Mouse (Mus musculus) neural tube, embryonic 12.5 days (tissue): ENCODE data around the gene Mcu. TPM values are rescaled to one million over a fixed set of nuclear protein-coding genes. Genes with fewer than 3 reads are reported as not detected.

Experiments used
- ATAC-seq: fragments of 200-750 bp; cut with Nextera tagmentation; 2 replicates; pipeline ENCODE4 v1.8.0; 2017; ENCODE audit warnings: low read depth, mild to moderate bottlenecking, moderate TSS enrichment, moderate library complexity; ENCODE audit not compliant: low FRiP score
- H3K27ac ChIP-seq: fragments of 300-500 bp; sonication (generic); 2 replicates; pipeline ENCODE4 v1.5.1; 2016
- H3K27me3 ChIP-seq: fragments of 300-500 bp; sonication (generic); replicated peaks from 2 replicates; pipeline ENCODE4 v1.6.1; 2016; ENCODE audit warnings: mild to moderate bottlenecking
- H3K36me3 ChIP-seq: fragments of 300-500 bp; sonication (generic); 2 replicates; pipeline ENCODE4 v1.6.1; 2016; ENCODE audit warnings: mild to moderate bottlenecking
- H3K4me1 ChIP-seq: fragments of 300-500 bp; sonication (generic); 2 replicates; pipeline ENCODE4 v1.6.1; 2016
- H3K4me2 ChIP-seq: fragments of 300-500 bp; sonication (generic); replicated peaks from 2 replicates; pipeline ENCODE4 v1.6.1; 2016; ENCODE audit warnings: mild to moderate bottlenecking
- H3K4me3 ChIP-seq: fragments of 300-500 bp; sonication (generic); 2 replicates; pipeline ENCODE4 v1.5.1; 2016
- H3K9ac ChIP-seq: fragments of 300-500 bp; sonication (generic); 2 replicates; pipeline ENCODE4 v1.6.1; 2016; ENCODE audit warnings: mild to moderate bottlenecking
- H3K9me3 ChIP-seq: fragments of 300-500 bp; sonication (generic); 2 replicates; pipeline ENCODE4 v1.6.1; 2016; ENCODE audit warnings: mild to moderate bottlenecking
- WGBS: fragments of 180-500 bp; shearing (Covaris S2); methylation state at CpG from one replicate; pipeline ENCODE4 v1.1.7; 2016; 5-methylcytosine and 5-hydroxymethylcytosine counted together
- polyA plus RNA-seq: library from polyadenylated mRNA; unstranded; fragments of >200 nt; fragmentation: Nextera tagmentation; extraction: Ambion mirVana; gene quantifications from 2 replicates; pipeline ENCODE4 v1.2.1, GENCODE M21; 2016

Gene Mcu
- polyA plus RNA-seq, 1 experiment from 2014 or later = 26.5 TPM

DNA sequence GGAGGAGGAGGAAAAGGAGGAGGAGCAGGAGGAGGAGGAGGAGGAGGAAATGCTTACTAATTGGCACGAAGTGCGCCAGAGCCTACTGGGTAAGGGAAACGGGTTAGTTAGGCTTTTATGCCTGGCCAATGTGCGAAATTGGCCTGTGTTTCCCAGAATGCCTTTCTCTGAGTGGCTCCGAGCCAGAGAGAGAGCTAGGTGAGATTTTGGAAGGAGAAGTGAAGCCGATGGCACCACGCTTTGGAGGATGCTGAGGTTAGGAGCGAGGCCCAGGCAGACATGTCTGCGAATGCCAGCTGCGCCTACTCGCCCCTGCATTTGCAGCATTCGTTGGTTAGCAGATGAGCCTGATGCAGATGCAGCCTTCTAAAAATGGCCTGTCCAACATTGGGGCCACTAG is 156.7 kb downstream of the Mcu start:
- H3K4me1 ChIP-seq = no peaks in the 10 kb centered on the region
- H3K4me3 ChIP-seq = no peak overlapping the region
- no peaks in the 10 kb centered on the region for H3K9me3 ChIP-seq
- H3K27me3 ChIP-seq = no peaks in the 10 kb centered on the region
- no peak overlapping the region for H3K27ac ChIP-seq
- H3K36me3 ChIP-seq = no peaks in the 10 kb centered on the region; the same call in 1 of the 2 replicates
- H3K9ac ChIP-seq = no peak overlapping the region
- H3K4me2 ChIP-seq = no peak overlapping the region
- WGBS = 87% methylated on average over 12 of the region's 12 CpGs
- ATAC-seq = no peak

- no peaks in the 10 kb centered on the region for H3K27me3 ChIP-seq
- no peak for ATAC-seq
- 94% methylated on average over 15 of the region's 15 CpGs for WGBS
Observed at GRCm38 (mm10) chr10:59454631-59455030, 161.9 kb downstream of the Mcu start.

DNA sequence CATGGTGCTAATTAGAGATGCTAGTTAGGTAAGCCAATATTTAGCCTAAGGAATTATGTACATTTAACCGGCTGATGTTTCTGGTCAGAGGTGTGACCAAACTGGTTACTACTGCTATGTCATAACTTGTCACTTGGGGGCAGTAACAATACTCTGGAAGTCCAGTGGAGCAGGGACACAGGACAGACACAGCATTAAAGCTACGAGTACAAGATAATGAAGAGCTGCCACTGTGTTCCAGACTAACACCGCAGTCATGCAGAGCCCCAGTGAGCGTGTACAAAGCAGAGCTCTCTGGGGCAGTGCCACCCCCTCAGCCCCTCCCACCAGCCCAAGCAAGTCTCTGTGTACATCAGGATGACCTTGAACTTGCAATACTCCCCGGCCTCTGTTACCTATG is 164.7 kb downstream of the Mcu start:
- no peak overlapping the region for H3K9ac ChIP-seq
- no peaks in the 10 kb centered on the region; the same call in 1 of the 2 replicates for H3K36me3 ChIP-seq
- H3K4me1 ChIP-seq = 0 out of 2 replicates have a peak, but pooled peaks cover 2% of the 10 kb centered on the region
- 0 out of 2 replicates have a peak, but pooled peaks have one; percentile 48 for ATAC-seq
- H3K27me3 ChIP-seq = no peaks in the 10 kb centered on the region
- no peak overlapping the region for H3K4me2 ChIP-seq
- H3K4me3 ChIP-seq = no peak overlapping the region
- WGBS = 51% methylated on average over 5 of the region's 5 CpGs
- no peaks in the 10 kb centered on the region for H3K9me3 ChIP-seq
- no peak overlapping the region for H3K27ac ChIP-seq

More at GRCm38 (mm10) chr10:59454631-59455030, 161.9 kb downstream of the Mcu start:
- H3K9ac ChIP-seq = no peak overlapping the region
- H3K36me3 ChIP-seq = no peaks in the 10 kb centered on the region; the same call in 1 of the 2 replicates
- H3K4me1 ChIP-seq = 0 out of 2 replicates have a peak, but pooled peaks cover 2% of the 10 kb centered on the region
- no peak overlapping the region for H3K4me3 ChIP-seq
- H3K27ac ChIP-seq = no peak overlapping the region
- no peak overlapping the region for H3K4me2 ChIP-seq
- H3K9me3 ChIP-seq = no peaks in the 10 kb centered on the region

DNA sequence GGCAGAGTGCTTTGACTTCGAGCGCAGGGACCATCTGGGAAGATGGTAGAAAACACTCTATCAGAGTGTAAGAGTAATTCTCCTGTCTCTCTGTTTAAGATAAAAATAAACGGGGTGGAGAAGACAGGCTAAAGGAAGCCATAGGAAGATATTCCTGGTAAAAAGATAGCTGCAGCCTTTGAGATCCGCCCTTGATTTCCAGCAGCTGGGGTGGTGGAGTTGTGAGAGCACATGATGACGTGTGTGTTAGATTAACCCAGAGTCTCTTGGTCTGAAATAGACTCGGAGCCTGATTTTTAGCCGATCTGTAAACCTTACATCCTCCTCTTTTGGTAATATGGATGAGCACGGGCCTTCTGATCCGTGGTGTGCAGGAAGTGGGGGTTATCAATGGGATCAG is 168.9 kb downstream of the Mcu start:
- 90% methylated on average over 9 of the region's 9 CpGs for WGBS
- H3K36me3 ChIP-seq = no peaks in the 10 kb centered on the region
- no peaks in the 10 kb centered on the region for H3K9me3 ChIP-seq
- no peak overlapping the region for H3K27ac ChIP-seq
- H3K9ac ChIP-seq = no peak overlapping the region
- H3K27me3 ChIP-seq = no peaks in the 10 kb centered on the region
- H3K4me2 ChIP-seq = no peak overlapping the region
- H3K4me1 ChIP-seq = peaks cover 11% of the 10 kb centered on the region; the same call in 1 of the 2 replicates
- no peak overlapping the region for H3K4me3 ChIP-seq
- no peak for ATAC-seq

- H3K4me3 ChIP-seq = no peak overlapping the region
- no peaks in the 10 kb centered on the region for H3K36me3 ChIP-seq
- no peaks in the 10 kb centered on the region for H3K9me3 ChIP-seq
- no peak overlapping the region for H3K9ac ChIP-seq
- ATAC-seq = no peak
- 88% methylated on average over 10 of the region's 10 CpGs for WGBS
- no peak overlapping the region for H3K4me2 ChIP-seq
- no peaks in the 10 kb centered on the region for H3K27me3 ChIP-seq
- H3K4me1 ChIP-seq = peaks cover 10% of the 10 kb centered on the region; the same call in 1 of the 2 replicates
- H3K27ac ChIP-seq = no peak overlapping the region
Observed at GRCm38 (mm10) chr10:59446911-59447437, 169.5 kb downstream of the Mcu start.

DNA sequence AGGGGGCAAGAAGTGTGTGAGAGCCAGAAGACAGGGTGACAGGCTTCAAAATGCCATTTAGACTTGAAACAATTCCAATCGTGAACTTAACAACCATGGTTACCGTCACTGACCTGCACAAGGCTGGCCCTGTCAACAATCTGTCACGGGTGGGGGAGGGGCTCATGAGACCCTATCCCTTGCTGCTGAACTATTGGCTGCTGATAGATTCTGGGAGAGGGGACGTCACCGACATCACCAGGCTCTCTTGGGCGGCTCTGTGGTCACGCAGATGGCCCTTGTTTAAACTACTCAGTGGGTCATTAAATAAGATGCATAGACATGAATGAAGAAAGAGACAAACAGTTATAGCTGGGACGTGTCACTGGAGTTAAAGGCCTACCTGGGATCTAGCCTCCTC is 171.9 kb downstream of the Mcu start:
- 47% methylated on average over 8 of the region's 8 CpGs for WGBS
- H3K4me1 ChIP-seq = peaks cover 9% of the 10 kb centered on the region; the same call in 1 of the 2 replicates
- H3K9ac ChIP-seq = no peak overlapping the region
- H3K27ac ChIP-seq = no peak overlapping the region
- H3K4me2 ChIP-seq = no peak overlapping the region
- ATAC-seq = no peak
- H3K36me3 ChIP-seq = no peaks in the 10 kb centered on the region
- no peaks in the 10 kb centered on the region for H3K27me3 ChIP-seq
- no peaks in the 10 kb centered on the region for H3K9me3 ChIP-seq
- no peak overlapping the region for H3K4me3 ChIP-seq

DNA sequence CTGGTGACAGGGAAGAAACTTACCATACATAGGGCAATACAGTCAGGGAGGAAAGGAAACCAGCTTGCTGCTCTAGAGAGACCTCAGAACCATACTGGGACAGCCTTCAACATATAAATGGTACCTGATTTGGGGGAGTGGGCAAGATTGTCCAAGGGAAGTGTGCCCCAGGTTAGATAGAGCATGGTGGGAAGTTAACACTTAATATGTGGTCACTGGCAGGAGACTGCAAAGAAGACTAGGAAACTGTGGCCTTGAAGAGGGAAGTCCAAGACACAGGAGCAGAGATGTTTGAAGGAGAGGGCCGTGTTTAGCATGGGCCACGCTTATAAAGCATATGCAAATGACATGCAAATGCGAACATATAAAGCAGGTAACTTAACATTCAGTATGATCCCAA is 172.4 kb downstream of the Mcu start:
- Histone ChIP-seq H3K36me3 (no peaks in the 10 kb centered on the region), H3K9ac (no peak overlapping the region), H3K4me3 (no peak overlapping the region), H3K27me3 (no peaks in the 10 kb centered on the region), H3K9me3 (no peaks in the 10 kb centered on the region), H3K27ac (no peak overlapping the region), H3K4me1 (peaks cover 9% of the 10 kb centered on the region; the same call in 1 of the 2 replicates), H3K4me2 (no peak overlapping the region)
- 75% methylated on average over 3 of the region's 3 CpGs for WGBS
- ATAC-seq = no peak

- no peaks in the 10 kb centered on the region for H3K36me3 ChIP-seq
- no peak overlapping the region for H3K4me2 ChIP-seq
- no peaks in the 10 kb centered on the region for H3K9me3 ChIP-seq
- H3K27ac ChIP-seq = no peak overlapping the region
- H3K4me3 ChIP-seq = no peak overlapping the region
- H3K4me1 ChIP-seq = peaks cover 9% of the 10 kb centered on the region; the same call in 1 of the 2 replicates
- ATAC-seq = no peak
- H3K27me3 ChIP-seq = no peaks in the 10 kb centered on the region
- WGBS = 15% methylated on average over 7 of the region's 7 CpGs
- no peak overlapping the region for H3K9ac ChIP-seq
Observed at GRCm38 (mm10) chr10:59443212-59443611, 173.3 kb downstream of the Mcu start.

DNA sequence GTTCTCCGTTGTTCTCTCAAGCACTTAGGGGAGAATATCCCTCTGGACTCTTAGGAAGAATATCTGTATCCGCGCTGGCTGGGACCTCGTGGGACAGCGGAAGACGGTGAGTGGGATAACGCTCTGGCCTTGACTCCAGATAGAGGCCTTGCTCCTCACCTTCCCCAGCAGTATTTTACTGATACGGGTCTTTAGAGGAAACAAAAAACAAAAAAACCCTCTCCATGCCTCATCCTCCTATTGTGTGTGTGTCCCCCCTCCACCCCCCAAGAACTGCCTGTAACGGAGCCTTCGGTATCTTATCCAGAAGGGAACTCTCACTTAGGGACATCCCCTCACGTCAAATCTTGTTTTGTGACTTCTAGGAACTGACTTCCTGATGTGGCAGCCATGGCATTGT is 174.8 kb downstream of the Mcu start, which contains the start of gene Oit3:
Oit3 (minus strand) TSS at position 44 of the 400 bp plus-strand sequence.
- Histone ChIP-seq H3K36me3 (no peaks in the 10 kb centered on the region), H3K4me2 (no peak within 1 kb of the TSS), H3K4me1 (peaks cover 9% of the 10 kb centered on the region; the same call in 1 of the 2 replicates), H3K27ac (no peak within 1 kb of the TSS), H3K27me3 (no peaks in the 10 kb centered on the region), H3K9ac (no peak within 1 kb of the TSS), H3K4me3 (no peak within 1 kb of the TSS), H3K9me3 (no peaks in the 10 kb centered on the region)
- no peak for ATAC-seq
- 88% methylated on average over 11 of the region's 11 CpGs for WGBS

GRCm38 (mm10) chr10:59440177-59440576 is 176.3 kb downstream of the Mcu start:
- 73% methylated on average over 6 of the region's 6 CpGs for WGBS

GRCm38 (mm10) chr10:59439508-59439931 is 177.0 kb downstream of the Mcu start:
- ATAC-seq = no peak

More at GRCm38 (mm10) chr10:59440177-59440576, 176.3 kb downstream of the Mcu start:
- no peak overlapping the region for H3K9ac ChIP-seq
- no peak for ATAC-seq
- no peak overlapping the region for H3K27ac ChIP-seq
- H3K4me1 ChIP-seq = peaks cover 9% of the 10 kb centered on the region; the same call in 1 of the 2 replicates
- no peaks in the 10 kb centered on the region for H3K36me3 ChIP-seq
- no peaks in the 10 kb centered on the region for H3K27me3 ChIP-seq
- no peak overlapping the region for H3K4me3 ChIP-seq
- H3K4me2 ChIP-seq = no peak overlapping the region
- H3K9me3 ChIP-seq = no peaks in the 10 kb centered on the region

GRCm38 (mm10) chr10:59438651-59439050 is 177.8 kb downstream of the Mcu start:
- no peaks in the 10 kb centered on the region for H3K27me3 ChIP-seq
- no peaks in the 10 kb centered on the region for H3K4me1 ChIP-seq
- H3K36me3 ChIP-seq = no peaks in the 10 kb centered on the region
- H3K9me3 ChIP-seq = no peaks in the 10 kb centered on the region
- H3K27ac ChIP-seq = no peak overlapping the region
- no peak overlapping the region for H3K4me3 ChIP-seq
- ATAC-seq = no peak
- no peak overlapping the region for H3K9ac ChIP-seq
- WGBS = 93% methylated on average over 12 of the region's 12 CpGs
- no peak overlapping the region for H3K4me2 ChIP-seq

More at GRCm38 (mm10) chr10:59439508-59439931, 177.0 kb downstream of the Mcu start:
- Histone ChIP-seq H3K9me3 (no peaks in the 10 kb centered on the region), H3K27ac (no peak overlapping the region), H3K36me3 (no peaks in the 10 kb centered on the region), H3K4me2 (no peak overlapping the region), H3K9ac (no peak overlapping the region), H3K27me3 (no peaks in the 10 kb centered on the region), H3K4me1 (peaks cover 4% of the 10 kb centered on the region; the same call in 1 of the 2 replicates), H3K4me3 (no peak overlapping the region)
- 66% methylated on average over 5 of the region's 5 CpGs for WGBS

- Histone ChIP-seq H3K9ac (no peak overlapping the region), H3K27me3 (no peaks in the 10 kb centered on the region), H3K4me3 (no peak overlapping the region), H3K4me1 (no peaks in the 10 kb centered on the region), H3K36me3 (no peaks in the 10 kb centered on the region), H3K27ac (no peak overlapping the region), H3K9me3 (no peaks in the 10 kb centered on the region), H3K4me2 (no peak overlapping the region)
- no peak for ATAC-seq
- WGBS = 96% methylated on average over 18 of the region's 18 CpGs
Observed at GRCm38 (mm10) chr10:59435746-59436145, 180.7 kb downstream of the Mcu start.
